Mouse (Mus musculus) CH12.LX (cell line): ENCODE data around the gene Zfp423. TPM values are rescaled to one million over a fixed set of nuclear protein-coding genes. Genes with fewer than 3 reads are reported as not detected.

Experiments used
- DNase-seq: peaks from one replicate; pipeline ENCODE4 v3.0.0-alpha.2; 2013; ENCODE audit errors: extremely low read depth
- H3K27ac ChIP-seq: 2 replicates; pipeline ENCODE4 v1.5.1; 2012; ENCODE audit warnings: low read depth, mild to moderate bottlenecking, control low read depth, moderate library complexity; ENCODE audit not compliant: insufficient read depth
- H3K27me3 ChIP-seq: replicated peaks from 2 replicates; pipeline ENCODE3; 2012; ENCODE audit warnings: inconsistent platforms
- H3K36me3 ChIP-seq, 2 experiments: replicated peaks in 1 of 2; 2 replicates each; pipeline versions ENCODE3 to v1.6.1; 2012; ENCODE audit warnings: inconsistent platforms in 1 of 2, low read length in 1 of 2, mild to moderate bottlenecking in 1 of 2, mixed read lengths in 1 of 2, moderate library complexity in 1 of 2; ENCODE audit not compliant: control insufficient read depth in 1 of 2, insufficient read depth in 1 of 2
- H3K4me1 ChIP-seq, 2 experiments: 2 replicates each; pipeline ENCODE4 v1.6.1; 2012; ENCODE audit warnings: inconsistent platforms in 1 of 2, moderate library complexity in 1 of 2; ENCODE audit not compliant: insufficient read depth in 2 of 2, control insufficient read depth in 1 of 2
- H3K4me2 ChIP-seq: 2 replicates; pipeline ENCODE4 v1.6.1; 2012; ENCODE audit warnings: low read depth, mild to moderate bottlenecking, control low read depth; ENCODE audit not compliant: poor library complexity, insufficient read depth, severe bottlenecking
- H3K4me3 ChIP-seq, 3 experiments: fragments of 150-350 bp in 1 of 3; sonication (generic) in 1 of 3; replicated peaks in 1 of 3; 2 replicates each; pipeline versions ENCODE3 to v1.5.1; 2011 to 2012; ENCODE audit warnings: low read depth in 2 of 3, low read length in 2 of 3, mild to moderate bottlenecking in 2 of 3, moderate library complexity in 2 of 3, control low read depth in 1 of 3, improper control_type of control experiment in 1 of 3, inconsistent platforms in 1 of 3, mixed read lengths in 1 of 3; ENCODE audit not compliant: poor library complexity in 1 of 3
- H3K79me2 ChIP-seq: replicated peaks from 2 replicates; pipeline ENCODE4 v1.6.1; 2012; ENCODE audit warnings: mild to moderate bottlenecking, moderate library complexity; ENCODE audit not compliant: control insufficient read depth, poor library complexity, insufficient read depth, severe bottlenecking; ENCODE audit errors: extremely low read depth
- H3K9ac ChIP-seq: 2 replicates; pipeline ENCODE4 v1.6.1; 2012; ENCODE audit warnings: low read depth, mild to moderate bottlenecking, control low read depth, moderate library complexity; ENCODE audit not compliant: insufficient read depth
- H3K9me3 ChIP-seq: replicated peaks from 2 replicates; pipeline ENCODE3; 2012; ENCODE audit warnings: low read length, inconsistent platforms, mixed read lengths
- CHD2 ChIP-seq: IDR thresholded peaks from 2 replicates; pipeline ENCODE4 v1.6.1; 2011; ENCODE audit warnings: low read length, improper control_type of control experiment
- CTCF ChIP-seq, 2 experiments: IDR thresholded peaks in 1 of 2; conservative IDR thresholded peaks in 1 of 2; 2 replicates each; pipeline ENCODE4 v1.5.1; 2011 to 2012; ENCODE audit warnings: low read depth in 2 of 2, low read length in 2 of 2, improper control_type of control experiment in 1 of 2, inconsistent platforms in 1 of 2, mild to moderate bottlenecking in 1 of 2, moderate library complexity in 1 of 2
- E2F4 ChIP-seq: IDR thresholded peaks from 2 replicates; pipeline ENCODE4 v1.6.1; 2011; ENCODE audit warnings: low read depth, low read length, improper control_type of control experiment; ENCODE audit not compliant: insufficient replicate concordance
- EP300 ChIP-seq: IDR thresholded peaks from 2 replicates; pipeline ENCODE4 v1.6.1; 2011; ENCODE audit warnings: low read length, improper control_type of control experiment
- ETS1 ChIP-seq: conservative IDR thresholded peaks from 2 replicates; pipeline ENCODE4 v1.6.1; 2012; ENCODE audit warnings: low read depth, mild to moderate bottlenecking, inconsistent platforms, low read length, improper control_type of control experiment, moderate library complexity
- GABPA ChIP-seq: IDR thresholded peaks from 2 replicates; pipeline ENCODE4 v1.6.1; 2012; ENCODE audit warnings: low read depth, low read length, improper control_type of control experiment, inconsistent platforms; ENCODE audit not compliant: insufficient replicate concordance
- JUND ChIP-seq: conservative IDR thresholded peaks from 2 replicates; pipeline ENCODE4 v1.6.1; 2011; ENCODE audit warnings: low read depth, low read length, improper control_type of control experiment
- KAT2A ChIP-seq: IDR thresholded peaks from 2 replicates; pipeline ENCODE4 v1.6.1; 2012; ENCODE audit warnings: low read length, improper control_type of control experiment, inconsistent platforms; ENCODE audit not compliant: insufficient replicate concordance
- MXI1 ChIP-seq: IDR thresholded peaks from 2 replicates; pipeline ENCODE4 v1.6.1; 2011; ENCODE audit warnings: mild to moderate bottlenecking, low read depth, low read length, improper control_type of control experiment
- NELFE ChIP-seq: IDR thresholded peaks from 2 replicates; pipeline ENCODE4 v1.6.1; 2011; ENCODE audit warnings: low read depth, low read length, improper control_type of control experiment
- NRF1 ChIP-seq: IDR thresholded peaks from 2 replicates; pipeline ENCODE4 v1.6.1; 2014; ENCODE audit warnings: low read depth, mild to moderate bottlenecking, inconsistent platforms, low read length, improper control_type of control experiment, moderate library complexity
- PAX5 ChIP-seq: IDR thresholded peaks from 2 replicates; pipeline ENCODE4 v1.6.1; 2012; ENCODE audit warnings: low read length, inconsistent platforms, mixed read lengths
- RAD21 ChIP-seq: IDR thresholded peaks from 2 replicates; pipeline ENCODE4 v1.6.1; 2011; ENCODE audit warnings: low read depth, mild to moderate bottlenecking, low read length, improper control_type of control experiment, moderate library complexity
- RCOR1 ChIP-seq: conservative IDR thresholded peaks from 2 replicates; pipeline ENCODE4 v1.6.1; 2012; ENCODE audit warnings: low read depth, mild to moderate bottlenecking, inconsistent platforms, low read length, improper control_type of control experiment
- SMC3 ChIP-seq: IDR thresholded peaks from 2 replicates; pipeline ENCODE4 v1.6.1; 2011; ENCODE audit warnings: low read depth, low read length, improper control_type of control experiment
- TBP ChIP-seq: conservative IDR thresholded peaks from 2 replicates; pipeline ENCODE4 v1.6.1; 2011; ENCODE audit warnings: low read depth, low read length, improper control_type of control experiment
- TCF12 ChIP-seq: IDR thresholded peaks from 2 replicates; pipeline ENCODE4 v1.6.1; 2014; ENCODE audit warnings: low read depth, mild to moderate bottlenecking, inconsistent platforms, low read length, improper control_type of control experiment
- UBTF ChIP-seq: IDR thresholded peaks from 2 replicates; pipeline ENCODE4 v1.6.1; 2012; ENCODE audit warnings: low read depth, mild to moderate bottlenecking, inconsistent platforms, low read length, improper control_type of control experiment, moderate library complexity
- USF2 ChIP-seq: conservative IDR thresholded peaks from 2 replicates; pipeline ENCODE4 v1.6.1; 2011; ENCODE audit warnings: low read depth, low read length, improper control_type of control experiment
- ZC3H11A ChIP-seq: IDR thresholded peaks from 2 replicates; pipeline ENCODE4 v1.6.1; 2012; ENCODE audit warnings: low read depth, mild to moderate bottlenecking, inconsistent platforms, low read length, improper control_type of control experiment
- ZKSCAN1 ChIP-seq: IDR thresholded peaks from 2 replicates; pipeline ENCODE4 v1.6.1; 2012; ENCODE audit warnings: low read depth, inconsistent platforms, low read length, improper control_type of control experiment, borderline replicate concordance
- dilution Hi-C: fragments of 300-500 bp; cut with MboI; formaldehyde crosslinking; loops from 2 replicates; pipeline ENCODE4 v1.14.3; 2020; ENCODE audit warnings: low sequenced_read_pairs; ENCODE audit not compliant: extremely low pct_unique_long_range_greater_than_20kb, extremely low pct_ligation_motif_present
- in situ Hi-C: fragments of 300-500 bp; cut with MboI; formaldehyde crosslinking; loops from 3 replicates; pipeline ENCODE4 v1.14.3; 2019; ENCODE audit warnings: low sequenced_read_pairs, low pct_ligation_motif_present, low pct_unique_long_range_greater_than_20kb, mixed read lengths
- polyA plus RNA-seq: library from polyadenylated mRNA; unstranded; fragments of >175 nt; gene quantifications from 2 replicates; pipeline ENCODE4 v1.2.1, GENCODE M21; 2012; ENCODE audit warnings: low read depth; ENCODE audit not compliant: insufficient read length
- total RNA-seq, 2 experiments: library from RNA; depleted of rRNA; stranded (reverse); fragments of 300-350 nt in 1 of 2; fragments of >200 nt in 1 of 2; gene quantifications; 2 replicates each; pipeline ENCODE4 v1.2.3; 2012 to 2014

Gene Zfp423
- total and polyA plus RNA-seq, 3 experiments, result 0.25 to 2.7 (median 0.32) TPM

- dilution Hi-C loops, result no loop called here
- Histone ChIP-seq H3K4me3 (no peak overlapping the region), H3K27ac (no peak overlapping the region), H3K27me3 (no peaks in the 10 kb centered on the region), H3K79me2 (no peaks in the 10 kb centered on the region), H3K4me2 (no peak overlapping the region), H3K9ac (no peak overlapping the region), H3K9me3 (no peaks in the 10 kb centered on the region), H3K4me1 (peaks cover 0 to 9% of the 10 kb centered on the region in 2 experiments; a peak in 2 of 4 replicates), H3K36me3 (no peaks in the 10 kb centered on the region)
- in situ Hi-C loops, result no loop called here
- TF ChIP-seq CHD2, result no peak
- TF ChIP-seq GABPA, result no peak
- no peak for TF ChIP-seq ZC3H11A
- TF ChIP-seq ETS1, result no peak
- no peak for TF ChIP-seq NELFE
- TF ChIP-seq EP300, result no peak
- TF ChIP-seq MXI1, result no peak
- TF ChIP-seq ZKSCAN1, result no peak
- no peak for TF ChIP-seq TBP
- no peak for TF ChIP-seq KAT2A
- no peak for TF ChIP-seq PAX5
- no peak for TF ChIP-seq RAD21
- TF ChIP-seq RCOR1, result no peak
- TF ChIP-seq USF2, result no peak
- no peak for TF ChIP-seq TCF12
- no peak for TF ChIP-seq E2F4
- no peak for TF ChIP-seq JUND
- TF ChIP-seq NRF1, result no peak
- no peak for DNase-seq
These were observed 206.7 kb downstream of the Zfp423 start for GRCm38 (mm10) chr8:87752710-87753109.

GRCm38 (mm10) chr8:87747582-87747981 lies 211.8 kb downstream of the Zfp423 start:
- Histone ChIP-seq H3K4me3 (no peak overlapping the region), H3K4me2 (no peak overlapping the region), H3K9me3 (no peaks in the 10 kb centered on the region), H3K27me3 (no peaks in the 10 kb centered on the region), H3K36me3 (no peaks in the 10 kb centered on the region), H3K79me2 (no peaks in the 10 kb centered on the region), H3K4me1 (peaks cover 16 to 47% of the 10 kb centered on the region in 2 experiments), H3K9ac (no peak overlapping the region), H3K27ac (no peak overlapping the region)
- in situ Hi-C loops, result no loop called here
- peak; percentile 33 for DNase-seq
- TF ChIP-seq SMC3, result peak; percentile 40
- TF ChIP-seq UBTF, result no peak
- peak; percentile 22 for TF ChIP-seq RAD21
- peak in 1 of 2 experiments; percentile 54; a peak in 2 of 4 replicates for TF ChIP-seq CTCF (conservative IDR thresholded peaks at IDR 0.05 in 1 of 2, IDR thresholded peaks at IDR 0.05 in 1 of 2; ENCODE audit: low read depth in 2 of 2, low read length in 2 of 2)
- dilution Hi-C loops, result no loop called here
